Mouse (Mus musculus) kidney, embryonic 14.5 days (tissue): ENCODE measurements around the gene Acap2. TPM values are rescaled to one million over a fixed set of nuclear protein-coding genes. Genes with fewer than 3 reads are reported as not detected.

Experiments
- ATAC-seq: fragments of 200-750 bp; cut with Nextera tagmentation; 2 replicates; pipeline ENCODE4 v1.8.0; 2017; ENCODE audit warnings: moderate number of reproducible peaks, mild to moderate bottlenecking, moderate TSS enrichment, moderate library complexity; ENCODE audit not compliant: low FRiP score, low TSS enrichment
- H3K27ac ChIP-seq: fragments of 300-500 bp; sonication (generic); 2 replicates; pipeline ENCODE4 v1.5.1; 2014; ENCODE audit warnings: low read depth, mild to moderate bottlenecking, low read length, moderate library complexity, mixed read lengths
- H3K27me3 ChIP-seq: fragments of 300-500 bp; sonication (generic); 2 replicates; pipeline ENCODE4 v1.6.1; 2014; ENCODE audit warnings: mild to moderate bottlenecking, low read length; ENCODE audit not compliant: control insufficient read depth, insufficient read depth
- H3K36me3 ChIP-seq: fragments of 300-500 bp; sonication (generic); 2 replicates; pipeline ENCODE4 v1.6.1; 2014; ENCODE audit warnings: low read length, mixed read lengths; ENCODE audit not compliant: control insufficient read depth, insufficient read depth
- H3K4me1 ChIP-seq: fragments of 300-500 bp; sonication (generic); 2 replicates; pipeline ENCODE4 v1.6.1; 2014; ENCODE audit warnings: low read length, mixed read lengths; ENCODE audit not compliant: control insufficient read depth, insufficient read depth
- H3K4me2 ChIP-seq: fragments of 300-500 bp; sonication (generic); replicated peaks from 2 replicates; pipeline ENCODE4 v1.6.1; 2014; ENCODE audit warnings: low read depth, mild to moderate bottlenecking, low read length
- H3K4me3 ChIP-seq: fragments of 300-500 bp; sonication (generic); 2 replicates; pipeline ENCODE4 v1.5.1; 2014; ENCODE audit warnings: mild to moderate bottlenecking, low read length
- H3K9ac ChIP-seq: fragments of 300-500 bp; sonication (generic); 2 replicates; pipeline ENCODE4 v1.6.1; 2014; ENCODE audit warnings: low read depth, mild to moderate bottlenecking, low read length, moderate library complexity
- H3K9me3 ChIP-seq: fragments of 300-500 bp; sonication (generic); 2 replicates; pipeline ENCODE4 v1.6.1; 2016; ENCODE audit warnings: low read length; ENCODE audit not compliant: control insufficient read depth
- WGBS: fragments of 180-500 bp; shearing (Covaris S2); extraction: QIAGEN DNeasy Blood & Tissue Kit; methylation state at CpG from one replicate; pipeline ENCODE4 v1.1.7; 2014; 5-methylcytosine and 5-hydroxymethylcytosine counted together
- polyA plus RNA-seq: library from polyadenylated mRNA; unstranded; fragments of >200 nt; fragmentation: Nextera tagmentation; extraction: Ambion mirVana; gene quantifications from 2 replicates; pipeline ENCODE4 v1.2.1, GENCODE M21; 2014

Gene Acap2
- polyA plus RNA-seq, 1 experiment from 2014 or later: 21.2 TPM

DNA sequence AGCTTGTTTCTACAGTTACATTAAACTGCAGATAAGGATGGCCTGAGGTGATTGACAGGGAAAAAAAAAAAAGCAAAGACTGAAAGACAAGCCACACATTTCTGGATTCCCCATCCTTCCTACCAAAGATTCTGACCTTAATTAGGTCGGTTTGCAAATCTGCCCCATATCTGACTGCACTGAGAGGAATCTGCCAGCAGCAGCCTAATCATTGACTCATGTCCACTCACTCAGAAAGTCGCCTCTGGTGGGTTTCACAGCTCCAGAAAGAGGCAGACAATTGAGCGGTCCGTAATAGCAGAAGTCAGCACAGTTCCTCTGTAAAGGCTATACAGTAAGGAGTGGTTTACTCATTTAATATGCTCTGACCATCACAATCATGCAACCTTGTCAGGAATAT, 51.2 kb downstream of the Acap2 start:
- no peaks in the 10 kb centered on the region for H3K4me1 ChIP-seq
- H3K36me3 ChIP-seq: peaks cover 6% of the 10 kb centered on the region; the same call in 1 of the 2 replicates
- no peak overlapping the region for H3K27ac ChIP-seq
- H3K4me3 ChIP-seq: no peak overlapping the region
- no peaks in the 10 kb centered on the region for H3K27me3 ChIP-seq
- no peak overlapping the region for H3K4me2 ChIP-seq
- no peaks in the 10 kb centered on the region for H3K9me3 ChIP-seq
- WGBS: 88% methylated on average over 4 of the region's 4 CpGs
- no peak overlapping the region for H3K9ac ChIP-seq
- no peak for ATAC-seq

DNA sequence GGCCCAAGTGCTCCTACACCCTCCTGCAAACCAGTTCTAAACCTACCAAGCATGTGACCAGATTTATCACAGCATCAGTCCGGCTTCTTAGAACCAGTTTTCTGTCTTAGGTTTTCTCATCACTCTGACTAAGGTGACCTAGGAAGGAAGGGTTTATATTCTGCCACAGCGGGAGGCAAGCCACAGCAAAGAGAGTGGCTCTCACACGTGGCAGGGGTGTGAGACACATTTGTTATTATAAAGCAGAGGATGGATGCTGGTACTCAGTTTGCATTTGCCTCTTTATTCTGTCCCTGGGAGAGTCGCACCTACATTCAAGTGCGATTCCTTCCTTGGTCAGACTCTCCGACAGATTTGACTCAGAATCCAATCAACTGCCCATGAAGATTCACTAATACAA, 52.2 kb downstream of the Acap2 start:
- Histone ChIP-seq H3K27ac (no peak overlapping the region), H3K36me3 (peaks cover 6% of the 10 kb centered on the region; the same call in 1 of the 2 replicates), H3K4me2 (no peak overlapping the region), H3K4me1 (no peaks in the 10 kb centered on the region), H3K27me3 (no peaks in the 10 kb centered on the region), H3K9me3 (no peaks in the 10 kb centered on the region), H3K4me3 (no peak overlapping the region), H3K9ac (no peak overlapping the region)
- no peak for ATAC-seq
- WGBS: 79% methylated on average over 6 of the region's 6 CpGs

DNA sequence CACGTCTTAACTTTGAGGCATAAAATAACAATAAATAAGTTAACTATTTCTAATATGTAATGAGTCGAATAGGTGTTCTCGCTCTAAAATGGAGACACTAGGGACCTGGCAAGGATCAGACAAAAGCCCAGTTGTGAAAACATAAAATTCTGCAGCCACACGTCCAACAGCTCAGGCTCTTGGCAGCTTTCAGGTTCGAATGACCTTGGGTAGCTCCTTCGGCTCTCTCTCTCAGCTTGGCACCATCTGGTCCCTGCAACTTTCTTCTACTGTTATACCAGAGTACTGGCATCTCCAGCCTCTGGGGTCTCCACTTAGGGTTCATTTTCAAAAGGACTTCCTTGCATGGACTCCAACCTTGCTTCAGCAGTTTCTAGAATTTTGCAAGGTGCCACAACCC, 53.3 kb downstream of the Acap2 start:
- Histone ChIP-seq H3K4me2 (no peak overlapping the region), H3K4me1 (no peaks in the 10 kb centered on the region), H3K9me3 (no peaks in the 10 kb centered on the region), H3K9ac (no peak overlapping the region), H3K36me3 (no peaks in the 10 kb centered on the region; the same call in 1 of the 2 replicates), H3K4me3 (no peak overlapping the region), H3K27me3 (no peaks in the 10 kb centered on the region), H3K27ac (no peak overlapping the region)
- no peak for ATAC-seq
- WGBS: 84% methylated on average over 6 of the region's 6 CpGs

DNA sequence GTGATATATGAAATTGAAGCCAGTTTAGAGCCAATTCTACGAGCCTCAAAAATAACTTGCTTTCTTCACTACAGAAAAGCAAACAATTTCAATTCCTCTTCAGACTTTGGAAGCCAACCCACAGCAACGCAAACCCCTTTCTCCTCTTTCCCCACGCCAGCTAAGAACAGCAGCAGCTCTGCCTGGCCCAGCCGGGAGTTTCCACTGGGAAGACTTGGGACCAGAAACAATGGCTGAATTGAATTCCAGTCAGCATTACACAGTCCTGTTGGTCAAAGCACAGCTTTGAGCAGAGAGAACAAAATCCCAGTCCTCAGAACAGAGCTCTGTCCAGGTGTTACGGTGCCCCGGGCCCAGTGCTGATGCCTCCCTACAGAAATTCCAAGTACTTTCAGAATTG, 59.1 kb downstream of the Acap2 start:
- H3K4me1 ChIP-seq: no peaks in the 10 kb centered on the region
- no peak overlapping the region for H3K27ac ChIP-seq
- WGBS: 83% methylated on average over 6 of the region's 6 CpGs
- H3K27me3 ChIP-seq: no peaks in the 10 kb centered on the region
- no peaks in the 10 kb centered on the region for H3K9me3 ChIP-seq
- no peak for ATAC-seq
- H3K36me3 ChIP-seq: peaks cover 13% of the 10 kb centered on the region
- H3K4me2 ChIP-seq: no peak overlapping the region
- no peak overlapping the region for H3K9ac ChIP-seq
- H3K4me3 ChIP-seq: no peak overlapping the region

DNA sequence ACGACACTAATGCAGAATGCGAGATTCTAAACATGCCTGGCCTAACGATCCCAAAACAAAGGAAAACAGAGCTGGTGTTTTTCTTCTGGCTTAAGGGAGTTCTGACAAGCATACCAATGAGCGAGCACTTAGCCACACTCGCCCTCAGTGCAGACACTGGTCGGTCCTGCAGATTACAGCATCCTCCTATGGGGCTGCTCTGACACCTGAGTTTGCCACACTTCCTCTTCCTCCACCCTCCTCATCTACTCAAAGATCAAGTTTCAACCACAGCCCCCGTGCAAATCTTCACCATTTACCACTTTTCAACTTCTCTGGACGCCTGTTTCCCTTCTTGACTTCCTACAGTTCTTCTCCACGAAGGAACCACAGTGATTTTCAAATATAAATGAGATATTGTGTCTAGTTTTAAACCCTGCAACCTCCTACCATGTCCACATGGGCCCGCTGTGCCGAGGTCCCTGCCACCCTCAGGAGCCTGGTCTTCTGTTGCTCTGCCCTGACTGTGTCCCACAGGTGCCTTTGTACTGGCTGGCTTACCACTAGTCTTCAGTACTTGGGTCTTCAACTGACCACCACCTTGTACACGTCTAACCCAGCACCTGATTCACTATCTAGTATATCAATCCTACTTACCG, 64.3 kb downstream of the Acap2 start:
- ATAC-seq: no peak
- Histone ChIP-seq H3K4me3 (no peak overlapping the region), H3K27me3 (no peaks in the 10 kb centered on the region), H3K4me1 (no peaks in the 10 kb centered on the region), H3K9ac (no peak overlapping the region), H3K27ac (no peak overlapping the region), H3K9me3 (no peaks in the 10 kb centered on the region), H3K4me2 (no peak overlapping the region), H3K36me3 (peaks cover 18% of the 10 kb centered on the region)
- WGBS: 64% methylated on average over 13 of the region's 13 CpGs

DNA sequence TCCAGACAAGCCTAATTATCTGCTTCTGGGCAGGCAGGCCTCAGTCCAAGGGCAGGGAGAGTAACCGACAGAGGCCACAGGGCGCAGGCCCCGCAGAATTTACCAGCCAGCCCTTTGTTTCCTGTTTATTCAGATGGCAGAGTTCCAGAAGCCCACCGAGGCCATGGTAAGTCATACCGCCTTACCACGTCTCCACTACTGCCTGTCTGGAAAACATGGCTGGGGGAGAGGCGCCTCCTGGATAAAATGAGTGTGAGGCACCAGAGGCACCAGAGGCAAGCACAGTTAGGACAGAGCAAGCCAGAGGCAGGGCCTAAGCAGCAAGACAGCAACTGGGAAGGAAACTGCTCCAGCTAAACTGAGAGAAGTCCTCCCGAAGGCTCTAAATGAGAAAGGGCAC, 65.5 kb downstream of the Acap2 start:
- Histone ChIP-seq H3K36me3 (peaks cover 18% of the 10 kb centered on the region), H3K4me3 (no peak overlapping the region)

DNA sequence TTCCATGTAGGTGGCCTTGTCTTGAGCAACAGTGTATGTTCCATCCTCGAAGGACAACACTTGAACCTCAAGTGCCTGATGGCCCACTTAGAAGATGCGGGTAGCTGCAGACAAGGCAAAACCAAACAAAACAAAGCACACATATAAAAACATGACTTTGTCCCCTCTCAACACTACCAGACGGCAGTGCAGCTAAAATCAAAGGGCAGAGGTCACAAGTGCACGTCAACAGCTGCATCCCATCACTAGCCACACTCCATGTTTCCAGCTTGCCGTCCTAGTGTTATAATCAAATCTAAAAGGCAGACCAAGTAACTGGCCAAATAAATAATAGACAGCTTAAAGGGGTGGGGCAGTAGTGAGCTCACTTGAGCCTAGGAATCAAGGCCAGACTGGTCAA, 69.5 kb downstream of the Acap2 start:
- Histone ChIP-seq H3K27ac (no peak overlapping the region), H3K9me3 (no peaks in the 10 kb centered on the region), H3K4me3 (no peak overlapping the region), H3K4me2 (no peak overlapping the region), H3K36me3 (peaks cover 15% of the 10 kb centered on the region; the same call in 1 of the 2 replicates), H3K4me1 (no peaks in the 10 kb centered on the region), H3K9ac (no peak overlapping the region), H3K27me3 (no peaks in the 10 kb centered on the region)
- WGBS: 31% methylated on average over 5 of the region's 5 CpGs
- ATAC-seq: no peak

More for the DNA sequence above, 65.5 kb downstream of the Acap2 start:
- no peak overlapping the region for H3K9ac ChIP-seq
- no peaks in the 10 kb centered on the region for H3K4me1 ChIP-seq
- H3K27me3 ChIP-seq: no peaks in the 10 kb centered on the region
- ATAC-seq: no peak
- H3K4me2 ChIP-seq: no peak overlapping the region
- H3K9me3 ChIP-seq: no peaks in the 10 kb centered on the region
- H3K27ac ChIP-seq: 0 out of 2 replicates have a peak overlapping the region, but pooled peaks have one; percentile 30
- WGBS: 63% methylated on average over 8 of the region's 8 CpGs

DNA sequence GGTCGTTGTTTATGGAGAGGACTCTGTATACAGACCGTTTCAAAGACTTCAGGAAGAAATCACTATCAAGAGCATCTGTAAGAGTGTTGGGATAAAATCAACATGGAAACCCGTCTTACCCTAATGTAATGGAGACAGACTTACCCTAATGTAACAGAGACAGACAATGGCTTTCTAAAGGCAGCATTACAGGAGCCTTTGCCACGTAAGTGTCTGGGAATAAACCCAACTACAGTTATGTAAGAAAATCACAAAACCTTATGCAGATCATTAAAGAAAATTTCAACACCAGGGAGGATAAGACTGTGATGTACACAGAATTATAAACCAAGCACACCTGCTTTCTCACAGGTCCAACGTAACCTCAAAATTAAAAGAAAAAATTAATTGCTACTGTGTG, 72.9 kb downstream of the Acap2 start:
- Histone ChIP-seq H3K4me1 (no peaks in the 10 kb centered on the region), H3K4me3 (no peak overlapping the region), H3K9me3 (no peaks in the 10 kb centered on the region), H3K4me2 (no peak overlapping the region), H3K27me3 (no peaks in the 10 kb centered on the region), H3K36me3 (peaks cover 10% of the 10 kb centered on the region; the same call in 1 of the 2 replicates), H3K9ac (no peak overlapping the region), H3K27ac (no peak overlapping the region)
- ATAC-seq: no peak
- 88% methylated on average over 5 of the region's 5 CpGs for WGBS

DNA sequence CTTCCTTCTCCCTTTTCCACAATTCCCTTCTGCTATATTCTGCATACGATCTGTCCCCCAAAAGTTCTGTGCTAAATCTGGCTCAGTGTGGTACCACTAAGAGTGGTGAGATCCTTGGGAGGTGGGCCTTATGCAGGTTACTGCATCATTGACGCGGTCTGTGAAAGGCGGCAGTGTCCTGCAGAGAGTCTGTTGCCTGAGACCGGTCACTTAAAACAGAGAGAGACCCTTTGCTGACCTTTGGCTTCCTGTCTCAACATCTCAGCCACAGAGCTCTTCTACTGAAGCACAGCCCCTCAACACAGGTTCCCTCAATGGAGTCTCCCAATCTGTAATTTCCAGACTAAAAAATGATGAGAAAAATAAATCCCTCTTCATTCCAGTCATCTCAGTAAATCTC, 76.1 kb downstream of the Acap2 start:
- WGBS: 66% methylated on average over 5 of the region's 5 CpGs
- Histone ChIP-seq H3K27me3 (no peaks in the 10 kb centered on the region), H3K4me1 (no peaks in the 10 kb centered on the region), H3K9ac (no peak overlapping the region), H3K27ac (no peak overlapping the region), H3K4me3 (no peak overlapping the region), H3K9me3 (no peaks in the 10 kb centered on the region), H3K36me3 (peaks cover 15% of the 10 kb centered on the region; the same call in 1 of the 2 replicates), H3K4me2 (no peak overlapping the region)
- no peak for ATAC-seq
